Mouse (Mus musculus): Measurements from ENCODE around the gene Cdh23. TPM values are rescaled to one million over a fixed set of nuclear protein-coding genes. Genes with fewer than 3 reads are reported as not detected.

Gene Cdh23
- polyA plus RNA-seq, 2 experiments: 0.73 to 2.7 TPM

DNA sequence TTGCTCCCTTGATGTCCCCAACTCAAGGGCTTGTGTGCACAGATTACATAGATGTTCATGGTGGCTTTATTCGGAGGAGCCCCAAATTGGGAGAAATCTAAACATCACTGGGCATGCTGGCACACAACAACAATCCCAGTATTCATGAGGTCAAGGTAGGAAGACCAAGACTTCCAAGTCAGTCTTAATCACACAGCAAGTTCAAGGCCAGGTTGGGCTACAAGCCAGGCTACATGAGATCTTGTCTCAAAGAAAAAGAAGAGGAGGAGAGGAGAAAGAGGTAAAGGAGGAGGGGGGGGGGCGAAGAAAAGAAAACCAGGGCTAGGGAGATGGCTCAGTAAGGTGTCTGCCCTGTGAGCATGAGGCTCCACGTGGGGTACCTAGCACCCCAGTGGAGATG lies 70.8 kb downstream of the Cdh23 start:
- H3K27me3 ChIP-seq (ENCODE audit: control insufficient read depth, insufficient read depth, low read length): no peaks in the 10 kb centered on the region
- peaks cover 12% of the 10 kb centered on the region for H3K9me3 ChIP-seq (ENCODE audit: control insufficient read depth, low read length)
- 74% methylated on average over 3 of the region's 3 CpGs for WGBS
- no peak for DNase-seq (ENCODE audit: low spot score)
- H3K9ac ChIP-seq (ENCODE audit: low read depth, low read length, severe bottlenecking): no peak overlapping the region
- no peak overlapping the region for H3K4me2 ChIP-seq (replicated peaks; ENCODE audit: low read depth, low read length, severe bottlenecking)
- H3K4me1 ChIP-seq (ENCODE audit: control insufficient read depth, insufficient read depth, low read length): no peaks in the 10 kb centered on the region
- H3K4me3 ChIP-seq (replicated peaks; ENCODE audit: low read length): no peak overlapping the region
- ATAC-seq (ENCODE audit: low FRiP score, low read depth): no peak
- no peak overlapping the region for H3K27ac ChIP-seq (replicated peaks; ENCODE audit: low read depth, low read length)
- H3K36me3 ChIP-seq (ENCODE audit: control insufficient read depth, insufficient read depth, low read length): no peaks in the 10 kb centered on the region
- no peak for TF ChIP-seq POLR2A (IDR thresholded peaks at IDR 0.05; ENCODE audit: borderline replicate concordance, extremely low read depth, insufficient read depth, insufficient read length)

DNA sequence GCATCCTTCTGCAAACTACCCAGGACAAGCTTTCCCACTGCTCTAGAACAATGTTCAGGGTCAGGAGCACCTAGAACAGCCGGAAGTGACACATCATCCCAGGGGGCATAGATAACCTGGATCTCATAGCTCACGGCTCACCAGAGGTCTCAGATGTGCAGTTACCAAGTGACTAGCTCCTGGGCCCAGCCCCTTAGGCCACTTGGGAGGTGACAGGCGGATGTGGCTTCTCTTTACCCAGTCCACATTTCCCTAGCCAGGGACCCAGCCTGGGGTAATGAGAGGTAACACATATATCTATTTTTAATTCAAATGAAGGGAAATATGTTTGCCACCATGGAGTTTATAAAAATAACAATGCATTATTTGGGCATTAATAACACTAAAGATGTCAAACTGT lies 71.3 kb downstream of the Cdh23 start:
- DNase-seq (ENCODE audit: low spot score) (no peak), ATAC-seq (ENCODE audit: low FRiP score, low read depth) (no peak)
- no peak overlapping the region for H3K4me2 ChIP-seq (replicated peaks; ENCODE audit: low read depth, low read length, severe bottlenecking)
- no peak overlapping the region for H3K27ac ChIP-seq (replicated peaks; ENCODE audit: low read depth, low read length)
- TF ChIP-seq POLR2A (IDR thresholded peaks at IDR 0.05; ENCODE audit: borderline replicate concordance, extremely low read depth, insufficient read depth, insufficient read length): no peak
- no peak overlapping the region for H3K4me3 ChIP-seq (replicated peaks; ENCODE audit: low read length)
- peaks cover 11% of the 10 kb centered on the region for H3K9me3 ChIP-seq (ENCODE audit: control insufficient read depth, low read length)
- no peaks in the 10 kb centered on the region for H3K27me3 ChIP-seq (ENCODE audit: control insufficient read depth, insufficient read depth, low read length)
- no peaks in the 10 kb centered on the region for H3K4me1 ChIP-seq (ENCODE audit: control insufficient read depth, insufficient read depth, low read length)
- H3K9ac ChIP-seq (ENCODE audit: low read depth, low read length, severe bottlenecking): no peak overlapping the region
- H3K36me3 ChIP-seq (ENCODE audit: control insufficient read depth, insufficient read depth, low read length): no peaks in the 10 kb centered on the region
- WGBS: 48% methylated on average over 3 of the region's 3 CpGs

DNA sequence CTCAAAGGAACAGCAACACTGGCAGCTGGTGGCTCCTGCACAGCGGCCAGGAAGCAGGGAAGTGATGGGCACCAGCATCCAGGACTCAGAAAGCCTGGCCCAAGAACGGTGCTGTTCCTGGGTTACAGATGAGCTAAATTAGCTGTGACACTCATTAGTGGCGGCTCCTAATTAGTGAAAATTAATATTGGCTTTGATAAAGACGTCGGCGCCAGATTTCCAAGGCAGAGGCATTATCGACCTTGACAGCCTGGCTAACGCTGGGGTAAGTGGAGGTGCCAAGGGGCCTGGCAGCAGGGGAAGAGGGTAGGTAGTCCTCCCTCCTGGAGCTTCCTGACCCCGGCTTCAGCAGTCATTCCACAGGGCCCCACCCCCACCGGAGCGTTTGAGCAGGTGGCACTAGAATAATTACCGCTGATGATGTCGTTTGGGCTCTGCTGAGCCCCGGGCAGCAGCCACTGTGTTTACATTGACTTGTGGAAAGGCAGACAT lies 72.0 kb downstream of the Cdh23 start:
- ATAC-seq (ENCODE audit: low FRiP score, low read depth): no peak
- Histone ChIP-seq H3K9ac (ENCODE audit: low read depth, low read length, severe bottlenecking) (no peak overlapping the region), H3K27ac (replicated peaks; ENCODE audit: low read depth, low read length) (no peak overlapping the region), H3K36me3 (ENCODE audit: control insufficient read depth, insufficient read depth, low read length) (no peaks in the 10 kb centered on the region), H3K4me2 (replicated peaks; ENCODE audit: low read depth, low read length, severe bottlenecking) (no peak overlapping the region), H3K27me3 (ENCODE audit: control insufficient read depth, insufficient read depth, low read length) (no peaks in the 10 kb centered on the region), H3K4me3 (replicated peaks; ENCODE audit: low read length) (no peak overlapping the region), H3K9me3 (ENCODE audit: control insufficient read depth, low read length) (peaks cover 4% of the 10 kb centered on the region), H3K4me1 (ENCODE audit: control insufficient read depth, insufficient read depth, low read length) (no peaks in the 10 kb centered on the region)
- WGBS: 38% methylated on average over 14 of the region's 14 CpGs
- TF ChIP-seq POLR2A (IDR thresholded peaks at IDR 0.05; ENCODE audit: borderline replicate concordance, extremely low read depth, insufficient read depth, insufficient read length): no peak
- no peak for DNase-seq (ENCODE audit: low spot score)

DNA sequence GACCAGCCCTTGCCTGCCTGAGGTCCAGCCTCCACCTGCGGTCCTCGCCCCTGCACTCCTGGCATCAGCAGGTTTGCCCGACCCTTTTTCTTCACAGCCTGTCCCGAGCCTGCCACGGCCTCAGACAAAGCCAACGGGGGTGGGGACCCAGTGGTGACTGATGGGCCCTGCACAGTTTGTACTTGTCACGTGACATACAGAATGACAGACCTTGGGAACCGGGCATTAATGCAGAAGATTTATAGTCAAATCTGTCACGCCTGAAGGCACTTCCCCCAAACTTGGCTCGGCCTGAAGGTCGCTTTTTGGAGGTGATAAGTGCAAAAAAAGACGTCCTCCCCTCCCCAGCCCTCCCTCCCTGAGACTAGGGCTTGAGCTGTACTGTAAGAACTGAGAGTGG lies 73.5 kb downstream of the Cdh23 start:
- Histone ChIP-seq H3K27me3 (ENCODE audit: control insufficient read depth, insufficient read depth, low read length) (no peaks in the 10 kb centered on the region), H3K4me3 (replicated peaks; ENCODE audit: low read length) (no peak overlapping the region), H3K4me2 (replicated peaks; ENCODE audit: low read depth, low read length, severe bottlenecking) (no peak overlapping the region), H3K4me1 (ENCODE audit: control insufficient read depth, insufficient read depth, low read length) (no peaks in the 10 kb centered on the region), H3K36me3 (ENCODE audit: control insufficient read depth, insufficient read depth, low read length) (no peaks in the 10 kb centered on the region), H3K27ac (replicated peaks; ENCODE audit: low read depth, low read length) (no peak overlapping the region), H3K9ac (ENCODE audit: low read depth, low read length, severe bottlenecking) (no peak overlapping the region), H3K9me3 (ENCODE audit: control insufficient read depth, low read length) (no peaks in the 10 kb centered on the region)
- ATAC-seq (ENCODE audit: low FRiP score, low read depth) (no peak), DNase-seq (ENCODE audit: low spot score) (no peak)
- no peak for TF ChIP-seq POLR2A (IDR thresholded peaks at IDR 0.05; ENCODE audit: borderline replicate concordance, extremely low read depth, insufficient read depth, insufficient read length)
- 60% methylated on average over 12 of the region's 12 CpGs for WGBS

DNA sequence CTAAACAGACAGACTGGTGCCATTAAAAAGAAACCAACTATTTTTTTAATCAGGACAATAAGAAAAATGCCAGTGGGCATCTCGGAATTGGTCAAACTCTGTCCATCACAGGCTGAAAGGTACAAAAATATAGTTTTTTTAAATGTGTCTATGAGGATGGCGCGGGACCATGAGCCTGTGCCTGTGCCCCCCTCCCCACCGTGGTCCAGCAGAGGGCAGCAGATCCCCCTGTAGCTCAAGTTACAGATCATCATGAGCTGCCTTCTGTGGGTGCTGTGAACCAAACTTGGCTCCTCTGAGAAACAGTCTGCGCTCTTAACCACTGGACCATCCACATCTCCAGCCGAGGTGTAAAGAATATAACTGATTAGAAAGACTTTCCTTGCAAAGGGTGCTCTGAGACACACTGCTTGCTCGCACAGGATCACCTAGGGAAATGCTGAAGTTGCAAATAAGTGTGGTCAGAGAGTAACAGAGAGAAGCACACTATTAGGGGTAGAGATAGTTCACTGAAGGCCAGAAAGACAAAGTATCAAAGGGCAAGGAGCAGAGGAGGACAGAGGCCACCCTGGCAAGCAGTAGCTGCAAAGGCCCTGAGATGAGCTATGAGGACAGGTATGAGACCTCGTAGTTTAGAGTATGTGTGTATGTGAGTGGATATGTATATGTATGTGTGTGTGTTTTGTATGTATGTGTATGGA lies 74.7 kb downstream of the Cdh23 start:
- WGBS: 86% methylated on average over 8 of the region's 8 CpGs
- Histone ChIP-seq H3K4me2 (replicated peaks; ENCODE audit: low read depth, low read length, severe bottlenecking) (no peak overlapping the region), H3K9me3 (ENCODE audit: control insufficient read depth, low read length) (no peaks in the 10 kb centered on the region), H3K27ac (replicated peaks; ENCODE audit: low read depth, low read length) (no peak overlapping the region), H3K9ac (ENCODE audit: low read depth, low read length, severe bottlenecking) (no peak overlapping the region), H3K4me1 (ENCODE audit: control insufficient read depth, insufficient read depth, low read length) (no peaks in the 10 kb centered on the region), H3K36me3 (ENCODE audit: control insufficient read depth, insufficient read depth, low read length) (no peaks in the 10 kb centered on the region), H3K27me3 (ENCODE audit: control insufficient read depth, insufficient read depth, low read length) (no peaks in the 10 kb centered on the region), H3K4me3 (replicated peaks; ENCODE audit: low read length) (no peak overlapping the region)
- no peak for TF ChIP-seq POLR2A (IDR thresholded peaks at IDR 0.05; ENCODE audit: borderline replicate concordance, extremely low read depth, insufficient read depth, insufficient read length)
- ATAC-seq (ENCODE audit: low FRiP score, low read depth) (no peak), DNase-seq (ENCODE audit: low spot score) (no peak)

Data from limb, embryonic 14.5 days (tissue).